Mouse (Mus musculus) E14TG2a.4 (cell line): ENCODE data around the gene Shank2.

Source experiments
- CTCF ChIP-seq: conservative IDR thresholded peaks from 2 replicates; pipeline ENCODE4 v1.5.1; 2014; ENCODE audit warnings: low read length
- NANOG ChIP-seq: IDR thresholded peaks from 2 replicates; pipeline ENCODE4 v1.6.1; 2014; ENCODE audit warnings: borderline replicate concordance, low read length, mixed read lengths

DNA sequence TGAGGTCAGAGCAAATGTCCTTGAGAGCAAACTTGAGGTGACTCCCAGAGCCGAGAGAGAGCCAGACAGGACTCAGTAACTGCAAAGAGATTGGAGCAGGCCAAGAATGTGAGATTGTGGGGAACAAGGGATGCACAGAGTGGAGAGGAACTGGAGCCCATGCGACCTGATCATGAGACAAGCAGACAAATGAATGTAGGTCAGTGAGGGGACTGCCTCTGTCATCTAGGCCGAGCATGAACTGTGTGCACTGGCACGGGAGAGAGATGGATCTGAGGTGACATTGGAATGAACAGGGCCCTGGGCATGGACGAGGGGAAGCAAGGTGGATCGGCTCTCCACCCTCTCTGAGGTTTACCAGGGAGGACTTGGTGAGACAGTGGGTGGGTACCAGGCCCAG is 260.9 kb downstream of the Shank2 start:
- TF ChIP-seq CTCF (no peak), NANOG (no peak)
